22 mouse cellular contexts compared by ENCODE assay signal in genomic region chr3:101846096-101846495, GRCm38 (mm10). TPM values are rescaled to one million over a fixed set of nuclear protein-coding genes. Genes with fewer than 3 reads are reported as not detected.
"Had no signal": no experiment of that assay in that cellular context is flagged by ENCODE, and none has a peak within 500 bp of the region (broad histone marks: within the 10 kb centered on the region; RNA-seq: fewer than 3 reads in every experiment).

No protein-coding gene starts in this region.

- H3K4me1 ChIP-seq: liver, embryonic 12.5 days; liver, embryonic 15.5 days; midbrain, embryonic 10.5 days; midbrain, embryonic 13.5 days; neural tube, embryonic 13.5 days had no signal

- H3K27me3 ChIP-seq: liver, embryonic 12.5 days; liver, embryonic 15.5 days; midbrain, embryonic 13.5 days; neural tube, embryonic 13.5 days had no signal

- H3K4me3 ChIP-seq: liver, embryonic 12.5 days; liver, embryonic 15.5 days; megakaryocyte, embryonic 14.5 days; midbrain, embryonic 10.5 days; midbrain, embryonic 13.5 days; myocyte; neural tube, embryonic 13.5 days had no signal

- DNase-seq: kidney, adult 11 months; kidney, adult 8-10 months; kidney, postnatal 14 days; kidney, postnatal 4 days; left cerebral cortex, postnatal 4 days; liver; lung, adult 2 months; thymus, adult 2 months; thymus, postnatal 14 days had no signal

- H3K9ac ChIP-seq: liver, embryonic 12.5 days; liver, embryonic 15.5 days; midbrain, embryonic 13.5 days; neural tube, embryonic 13.5 days had no signal

- H3K36me3 ChIP-seq: liver, embryonic 12.5 days; liver, embryonic 15.5 days; midbrain, embryonic 10.5 days; midbrain, embryonic 13.5 days; neural tube, embryonic 13.5 days had no signal

- H3K27ac ChIP-seq: liver, embryonic 12.5 days; liver, embryonic 15.5 days; midbrain, embryonic 10.5 days; midbrain, embryonic 13.5 days; neural tube, embryonic 13.5 days; stomach, postnatal 0 days had no signal

- H3K4me2 ChIP-seq: liver, embryonic 12.5 days; liver, embryonic 15.5 days; midbrain, embryonic 13.5 days; neural tube, embryonic 13.5 days had no signal

- H3K9me3 ChIP-seq: liver, embryonic 12.5 days; liver, embryonic 15.5 days; megakaryocyte, embryonic 14.5 days; midbrain, embryonic 10.5 days; midbrain, embryonic 13.5 days; neural tube, embryonic 13.5 days had no signal

- ATAC-seq: liver, embryonic 12.5 days; lung, postnatal 0 days; midbrain, embryonic 13.5 days; midbrain, embryonic 16.5 days had no signal

RNA-seq across cellular contexts. Expression of gene Mab21l3, which starts 2.7 kb away (rescaled TPM):
- total RNA-seq: layer of hippocampus, adult 18-20 months; monocyte, adult 5-6 weeks; neutrophil, adult 5-6 weeks had no signal
- polyA plus RNA-seq: liver, embryonic 15.5 days had no signal
